Mouse (Mus musculus): ENCODE measurements around the gene Selenow. TPM values are rescaled to one million over a fixed set of nuclear protein-coding genes. Genes with fewer than 3 reads are reported as not detected.

Gene Selenow
- 828 and 843 TPM in 2 replicates for polyA plus RNA-seq (2016; fragmentation: Nextera tagmentation; extraction: Ambion mirVana)

DNA sequence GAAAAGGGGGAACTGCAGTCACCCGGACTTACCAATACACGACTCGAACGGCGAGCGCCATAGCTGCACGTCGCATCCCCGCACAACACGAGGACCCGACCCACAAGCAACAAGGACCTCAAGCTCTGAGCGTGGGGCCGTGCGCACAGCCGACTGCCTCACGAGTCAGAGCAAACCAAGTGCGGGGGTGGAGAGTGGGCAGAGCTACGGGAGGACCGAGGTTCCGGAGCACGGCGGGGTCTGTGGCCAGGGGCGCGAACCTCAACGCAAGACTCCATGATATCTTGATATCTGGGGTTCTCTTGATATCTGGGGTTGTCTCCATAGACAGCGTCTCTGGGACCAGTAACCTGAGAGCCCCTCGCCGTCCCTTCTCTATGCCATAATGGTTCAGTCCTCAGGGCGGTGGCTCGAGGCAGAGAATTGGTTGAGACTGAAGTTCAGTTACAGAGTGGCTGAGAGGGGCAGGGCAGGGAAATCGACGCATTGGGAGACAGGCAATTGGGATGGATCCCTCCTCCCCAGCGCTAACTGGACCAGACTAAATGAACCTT is at the start of gene Selenow:
Gene Selenow, minus strand, starts transcription at position 183 of the 554 bp plus-strand sequence.
- peak; percentile 92 for DNase-seq (ENCODE audit: extremely low spot score, low spot score)
- Histone ChIP-seq H3K36me3 (replicated peaks) (peaks cover 35% of the 10 kb centered on the region), H3K9me3 (peaks cover 3% of the 10 kb centered on the region; the same call in 1 of the 2 replicates), H3K4me3 (peak within 1 kb of the TSS; percentile 82), H3K27me3 (ENCODE audit: poor library complexity, severe bottlenecking) (peaks cover 11% of the 10 kb centered on the region; the same call in 1 of the 2 replicates), H3K4me1 (peaks cover 29% of the 10 kb centered on the region), H3K27ac (peak within 1 kb of the TSS; percentile 97)
- under 1% methylated on average over 33 of the region's 33 CpGs for WGBS

- no peak overlapping the region for H3K27ac ChIP-seq
- peaks cover 8% of the 10 kb centered on the region for H3K4me1 ChIP-seq
- H3K4me3 ChIP-seq: no peak overlapping the region
- no peak for DNase-seq (ENCODE audit: extremely low spot score, low spot score)
- peaks cover 7% of the 10 kb centered on the region; the same call in 1 of the 2 replicates for H3K27me3 ChIP-seq (ENCODE audit: poor library complexity, severe bottlenecking)
- 81% methylated on average over 3 of the region's 3 CpGs for WGBS
- H3K9me3 ChIP-seq: no peaks in the 10 kb centered on the region; the same call in 1 of the 2 replicates
- peaks cover 50% of the 10 kb centered on the region for H3K36me3 ChIP-seq (replicated peaks)
Measured at GRCm38 (mm10) chr7:15969674-15970073, 47.5 kb upstream of the Selenow start.

GRCm38 (mm10) chr7:15968322-15968721 is 46.1 kb upstream of the Selenow start:
- DNase-seq (ENCODE audit: extremely low spot score, low spot score): no peak
- Histone ChIP-seq H3K4me3 (no peak overlapping the region), H3K4me1 (peaks cover 9% of the 10 kb centered on the region), H3K27ac (no peak overlapping the region), H3K36me3 (replicated peaks) (peaks cover 36% of the 10 kb centered on the region), H3K27me3 (ENCODE audit: poor library complexity, severe bottlenecking) (peaks cover 7% of the 10 kb centered on the region; the same call in 1 of the 2 replicates), H3K9me3 (no peaks in the 10 kb centered on the region; the same call in 1 of the 2 replicates)
- WGBS: 89% methylated on average over 8 of the region's 8 CpGs

GRCm38 (mm10) chr7:15967312-15967711 is 45.1 kb upstream of the Selenow start, which contains the start of gene Ehd2:
Gene Ehd2, minus strand, starts transcription at chr7:15967567.
- Histone ChIP-seq H3K27me3 (ENCODE audit: poor library complexity, severe bottlenecking) (peaks cover 7% of the 10 kb centered on the region; the same call in 1 of the 2 replicates), H3K4me3 (peak within 1 kb of the TSS; percentile 54), H3K4me1 (peaks cover 19% of the 10 kb centered on the region), H3K27ac (peak within 1 kb of the TSS; percentile 79), H3K36me3 (replicated peaks) (peaks cover 26% of the 10 kb centered on the region), H3K9me3 (no peaks in the 10 kb centered on the region; the same call in 1 of the 2 replicates)
- peak; percentile 69 for DNase-seq (ENCODE audit: extremely low spot score, low spot score)
- under 1% methylated on average over 22 of the region's 22 CpGs for WGBS

DNA sequence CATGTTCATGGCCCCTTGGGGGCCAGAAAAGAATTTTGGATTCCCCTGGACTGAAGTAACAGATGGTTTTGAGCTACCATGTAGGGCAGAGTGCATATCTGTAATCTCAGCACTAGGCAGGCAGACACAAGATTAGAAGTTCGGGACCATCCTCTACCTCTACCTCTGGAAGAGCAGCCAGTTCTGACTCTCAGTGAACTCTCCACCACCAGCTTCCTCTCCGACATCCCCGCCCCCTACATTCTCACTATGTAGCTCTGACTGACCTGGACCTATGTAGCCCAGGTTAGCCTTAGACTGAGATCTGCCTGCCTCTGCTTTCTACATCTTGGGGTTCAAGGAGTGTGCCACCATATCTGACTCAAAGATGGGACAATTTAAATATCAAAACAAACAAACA is 44.3 kb upstream of the Selenow start:
- H3K36me3 ChIP-seq (replicated peaks): peaks cover 18% of the 10 kb centered on the region
- H3K9me3 ChIP-seq: no peaks in the 10 kb centered on the region
- peak overlapping the region; percentile 54; the same call in 1 of the 2 replicates for H3K4me3 ChIP-seq
- no peak for DNase-seq (ENCODE audit: extremely low spot score, low spot score)
- H3K27me3 ChIP-seq (ENCODE audit: poor library complexity, severe bottlenecking): peaks cover 7% of the 10 kb centered on the region; the same call in 1 of the 2 replicates
- WGBS: 80% methylated on average over 3 of the region's 3 CpGs
- H3K4me1 ChIP-seq: peaks cover 24% of the 10 kb centered on the region
- H3K27ac ChIP-seq: no peak overlapping the region

DNA sequence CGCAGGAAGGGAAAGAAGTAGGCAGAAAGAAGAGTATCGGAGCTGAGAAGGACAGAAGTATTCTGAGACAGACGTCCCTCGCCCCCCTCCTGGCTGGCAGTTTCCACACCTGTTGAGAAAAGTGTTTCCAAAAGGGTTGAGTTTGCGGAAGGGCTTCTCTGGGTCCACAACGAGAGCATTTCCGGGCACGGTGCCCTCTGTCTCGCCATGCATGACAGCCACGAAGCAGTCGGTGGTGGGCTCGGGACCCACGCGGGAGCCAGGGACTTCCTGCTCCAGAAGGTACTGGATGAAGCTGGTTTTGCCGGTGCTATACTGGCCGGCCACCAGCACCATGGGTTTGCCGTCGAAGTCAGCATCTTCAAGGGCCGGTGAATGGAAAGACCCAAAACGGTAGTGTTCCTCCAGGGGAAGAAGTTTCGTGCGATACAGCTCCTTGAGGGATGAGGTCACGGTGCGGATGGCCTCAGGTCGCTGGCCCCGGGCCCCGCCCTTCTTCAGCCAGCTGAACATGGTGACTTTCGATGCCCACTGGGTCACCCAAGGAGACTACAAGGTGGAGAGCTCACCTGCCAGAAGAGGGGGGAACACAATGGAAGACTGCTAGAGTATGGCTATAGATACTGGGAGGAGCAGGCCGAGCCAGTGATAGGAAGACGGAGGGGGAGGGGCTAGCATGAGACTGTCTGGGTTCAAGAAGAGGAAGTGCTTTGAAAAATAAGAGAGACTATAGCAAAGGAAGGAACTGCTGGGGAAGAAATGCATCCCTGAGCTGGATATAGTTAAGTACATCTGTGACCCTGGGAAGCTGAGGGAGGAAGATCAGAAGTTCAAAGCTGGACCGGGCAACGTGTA is 41.8 kb upstream of the Selenow start:
- Histone ChIP-seq H3K9me3 (no peaks in the 10 kb centered on the region), H3K4me1 (peaks cover 35% of the 10 kb centered on the region), H3K4me3 (no peak overlapping the region), H3K27me3 (ENCODE audit: poor library complexity, severe bottlenecking) (peaks cover 7% of the 10 kb centered on the region; the same call in 1 of the 2 replicates), H3K36me3 (replicated peaks) (no peaks in the 10 kb centered on the region), H3K27ac (no peak overlapping the region)
- no peak for DNase-seq (ENCODE audit: extremely low spot score, low spot score)
- WGBS: 88% methylated on average over 32 of the region's 32 CpGs

- DNase-seq (ENCODE audit: extremely low spot score, low spot score): no peak
- Histone ChIP-seq H3K4me3 (peak overlapping the region; percentile 12; the same call in 1 of the 2 replicates), H3K27me3 (ENCODE audit: poor library complexity, severe bottlenecking) (peaks cover 7% of the 10 kb centered on the region; the same call in 1 of the 2 replicates), H3K27ac (peak overlapping the region; percentile 70), H3K4me1 (peaks cover 34% of the 10 kb centered on the region), H3K9me3 (no peaks in the 10 kb centered on the region), H3K36me3 (replicated peaks) (peaks cover under 1% of the 10 kb centered on the region)
- WGBS: 38% methylated on average over 12 of the region's 12 CpGs
Measured at GRCm38 (mm10) chr7:15962311-15963288, 40.4 kb upstream of the Selenow start.

DNA sequence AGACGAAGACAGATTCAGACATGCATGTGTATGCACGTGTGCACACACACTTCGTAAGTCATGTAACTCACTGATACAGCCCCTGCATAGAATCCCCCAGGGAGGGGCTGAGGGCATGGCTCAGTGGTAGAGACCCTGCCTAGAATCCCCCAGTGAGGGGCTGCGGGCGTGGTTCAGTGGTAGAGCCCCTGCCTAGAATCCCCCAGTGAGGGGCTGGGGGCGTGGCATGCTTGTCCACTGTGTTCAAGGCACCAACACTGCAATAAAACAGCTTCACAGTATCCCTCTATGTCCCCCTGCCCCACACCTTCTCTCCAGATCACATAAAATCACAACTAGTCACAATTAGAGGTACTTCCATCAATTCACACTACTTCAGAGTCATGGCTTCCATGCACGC is 39.6 kb upstream of the Selenow start:
- Histone ChIP-seq H3K27ac (no peak overlapping the region), H3K27me3 (ENCODE audit: poor library complexity, severe bottlenecking) (peaks cover 3% of the 10 kb centered on the region; the same call in 1 of the 2 replicates), H3K4me1 (peaks cover 26% of the 10 kb centered on the region), H3K9me3 (0 out of 2 replicates have a peak, but pooled peaks cover under 1% of the 10 kb centered on the region), H3K36me3 (replicated peaks) (peaks cover 8% of the 10 kb centered on the region), H3K4me3 (no peak overlapping the region)
- WGBS: 88% methylated on average over 7 of the region's 7 CpGs
- DNase-seq (ENCODE audit: extremely low spot score, low spot score): no peak

DNA sequence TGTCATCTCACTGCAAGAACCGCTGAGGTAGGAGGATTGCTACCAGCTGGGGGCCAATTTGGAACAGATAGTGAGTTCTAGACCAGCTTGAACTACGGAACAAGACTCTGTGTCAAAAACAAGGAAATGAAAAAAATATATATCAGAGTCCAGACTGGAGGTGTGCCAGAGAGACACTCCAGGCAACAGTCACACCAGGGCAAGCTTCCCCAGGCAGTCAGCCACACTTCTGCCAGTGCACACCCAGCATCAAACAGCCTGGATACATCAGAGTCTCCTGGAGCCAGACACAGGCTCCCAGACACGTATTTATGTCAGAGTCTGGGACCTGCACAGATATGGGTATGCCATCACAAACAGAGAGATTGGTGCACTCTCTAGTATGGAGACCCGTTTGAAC is 39.0 kb upstream of the Selenow start:
- DNase-seq (ENCODE audit: extremely low spot score, low spot score): no peak
- Histone ChIP-seq H3K27ac (no peak overlapping the region), H3K36me3 (replicated peaks) (peaks cover 14% of the 10 kb centered on the region), H3K4me1 (peaks cover 26% of the 10 kb centered on the region), H3K4me3 (no peak overlapping the region), H3K9me3 (0 out of 2 replicates have a peak, but pooled peaks cover 3% of the 10 kb centered on the region), H3K27me3 (ENCODE audit: poor library complexity, severe bottlenecking) (peaks cover 3% of the 10 kb centered on the region; the same call in 1 of the 2 replicates)
- 61% methylated on average over 4 of the region's 4 CpGs for WGBS

- 36% methylated on average over 4 of the region's 4 CpGs for WGBS
- Histone ChIP-seq H3K4me3 (no peak overlapping the region), H3K27ac (no peak overlapping the region)
Measured at GRCm38 (mm10) chr7:15960691-15961090, 38.5 kb upstream of the Selenow start.

GRCm38 (mm10) chr7:15956143-15956542 is 33.9 kb upstream of the Selenow start:
- DNase-seq (ENCODE audit: extremely low spot score, low spot score): no peak
- Histone ChIP-seq H3K27ac (no peak overlapping the region), H3K4me3 (no peak overlapping the region), H3K27me3 (ENCODE audit: poor library complexity, severe bottlenecking) (peaks cover 16% of the 10 kb centered on the region), H3K9me3 (0 out of 2 replicates have a peak, but pooled peaks cover 3% of the 10 kb centered on the region), H3K4me1 (peaks cover 26% of the 10 kb centered on the region), H3K36me3 (replicated peaks) (peaks cover 18% of the 10 kb centered on the region)
- WGBS: 78% methylated on average over 5 of the region's 5 CpGs

More at GRCm38 (mm10) chr7:15960691-15961090, 38.5 kb upstream of the Selenow start:
- H3K27me3 ChIP-seq (ENCODE audit: poor library complexity, severe bottlenecking): peaks cover 8% of the 10 kb centered on the region
- peaks cover 31% of the 10 kb centered on the region for H3K4me1 ChIP-seq
- DNase-seq (ENCODE audit: extremely low spot score, low spot score): no peak
- peaks cover 14% of the 10 kb centered on the region for H3K36me3 ChIP-seq (replicated peaks)
- H3K9me3 ChIP-seq: 0 out of 2 replicates have a peak, but pooled peaks cover 3% of the 10 kb centered on the region

Measured in forebrain, embryonic 10.5 days (tissue).